Mouse (Mus musculus) heart, postnatal 4 days (tissue): Measurements from ENCODE around the gene Erg. TPM values are rescaled to one million over a fixed set of nuclear protein-coding genes. Genes with fewer than 3 reads are reported as not detected.

ENCODE experiments used
- DNase-seq: peaks from one replicate; pipeline ENCODE4 v3.0.0; 2021
- total RNA-seq, 2 experiments: library from RNA; stranded (reverse); gene quantifications; 2 replicates each; pipeline ENCODE4 v1.2.3; 2021

Gene Erg
- 10 to 100 TPM; 39.8 to 40.6 TPM for total RNA-seq

DNA sequence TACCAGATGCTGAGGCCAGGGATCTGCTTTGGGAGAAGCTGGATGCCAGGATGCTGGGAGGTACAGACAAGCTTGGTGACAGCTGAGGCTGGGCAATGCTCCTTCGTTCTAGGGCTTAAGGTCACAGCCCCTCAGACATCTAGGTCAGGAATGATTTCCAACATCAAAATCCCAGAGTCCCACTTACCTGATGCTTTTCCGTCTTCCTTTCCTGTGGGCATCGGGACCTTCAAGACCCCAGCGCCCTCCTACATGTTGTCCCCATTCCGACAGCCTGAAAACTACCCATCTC is at the start of gene Erg:
Erg (minus strand) TSS at position 283 of the 292 bp plus-strand sequence.
- DNase-seq, result no peak

GRCm38 (mm10) chr16:95631816-95632215 is 45.4 kb upstream of the Erg start:
- DNase-seq, result no peak

- DNase-seq, result no peak
Measured at GRCm38 (mm10) chr16:95623876-95624770, 37.7 kb upstream of the Erg start.

- no peak for DNase-seq
Measured at GRCm38 (mm10) chr16:95623056-95623455, 36.7 kb upstream of the Erg start.

DNA sequence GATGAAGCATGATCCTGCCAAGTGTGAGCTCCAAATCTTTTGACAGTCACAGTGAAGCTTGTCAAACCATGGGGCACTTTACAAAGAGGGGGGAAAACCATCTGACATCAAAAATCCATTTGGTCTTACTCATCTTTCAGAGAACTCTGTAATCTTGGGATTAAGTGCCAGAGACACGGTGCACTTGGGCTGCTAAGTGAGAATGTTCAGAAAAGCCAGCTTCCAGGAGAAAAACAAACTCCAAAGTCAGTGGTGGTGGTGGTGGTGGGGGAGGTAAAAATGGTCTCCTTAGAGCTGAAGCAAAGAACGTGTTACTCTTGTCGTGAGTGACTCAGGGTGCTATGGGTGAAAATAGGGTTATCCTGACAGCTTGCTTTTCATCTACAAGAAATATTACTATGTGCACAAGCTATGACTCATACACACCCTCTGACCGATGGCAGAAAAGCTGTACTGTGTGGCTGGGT is 33.5 kb upstream of the Erg start:
- DNase-seq, result no peak

DNA sequence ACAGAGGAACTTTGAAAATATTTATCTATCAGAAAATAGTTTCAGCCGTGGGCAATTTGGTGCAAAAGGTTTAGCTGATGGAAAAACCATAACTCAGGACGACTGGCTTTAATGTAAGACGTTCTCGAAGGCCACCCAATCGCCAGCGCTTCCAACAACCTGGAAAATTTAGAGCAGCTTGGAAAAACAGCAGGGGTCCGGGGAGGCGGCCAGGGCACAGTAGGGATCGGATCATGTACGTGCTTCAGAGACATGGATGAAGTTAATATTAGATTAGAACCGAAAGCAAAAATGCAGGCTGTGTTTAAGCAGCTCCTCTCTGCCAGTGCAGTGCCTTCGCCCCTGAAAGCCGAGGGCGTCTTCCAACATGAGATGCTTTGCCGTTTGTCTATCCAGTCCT is 31.8 kb upstream of the Erg start:
- no peak for DNase-seq

DNA sequence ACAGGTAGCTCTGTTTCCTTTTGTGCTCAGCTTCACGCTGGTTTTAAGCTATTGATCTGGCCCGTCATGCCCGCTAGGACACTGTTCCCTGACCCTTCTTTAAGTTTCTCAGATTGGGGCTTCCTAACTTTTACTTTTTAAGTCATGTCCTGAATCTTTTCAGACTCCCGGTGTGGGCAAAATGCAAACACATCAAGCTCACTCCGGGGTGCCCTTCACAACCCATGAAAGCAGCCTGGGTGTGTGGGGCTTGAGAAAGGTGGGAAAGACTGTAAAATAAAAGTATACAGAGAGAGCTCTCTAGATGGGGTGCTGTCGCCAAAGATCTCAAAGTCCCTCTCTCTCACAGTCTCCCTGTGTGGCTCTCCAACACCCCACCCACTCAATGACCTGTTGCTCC is 31.3 kb upstream of the Erg start:
- DNase-seq, result no peak

- DNase-seq, result peak; percentile 44
Measured at GRCm38 (mm10) chr16:95615579-95615978, 29.2 kb upstream of the Erg start.

DNA sequence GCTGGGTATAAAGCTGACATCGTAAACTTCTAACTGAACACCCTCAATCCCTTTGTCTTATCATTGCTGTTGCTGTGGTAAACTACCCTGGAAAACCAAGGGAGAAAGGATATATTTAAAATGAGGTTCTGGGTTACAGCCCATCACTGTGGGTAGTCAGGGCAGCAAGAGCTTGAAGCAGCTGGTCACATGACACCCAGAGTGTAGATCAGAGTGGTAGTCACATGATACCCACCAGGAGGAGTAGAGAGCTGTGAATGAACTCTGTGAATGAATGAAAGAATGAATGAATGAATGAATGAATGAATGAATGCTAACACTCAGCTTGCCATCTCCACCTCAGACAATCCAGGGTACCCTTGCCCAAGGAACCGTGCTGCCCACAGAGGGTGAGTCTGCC is 28.1 kb upstream of the Erg start:
- no peak for DNase-seq

DNA sequence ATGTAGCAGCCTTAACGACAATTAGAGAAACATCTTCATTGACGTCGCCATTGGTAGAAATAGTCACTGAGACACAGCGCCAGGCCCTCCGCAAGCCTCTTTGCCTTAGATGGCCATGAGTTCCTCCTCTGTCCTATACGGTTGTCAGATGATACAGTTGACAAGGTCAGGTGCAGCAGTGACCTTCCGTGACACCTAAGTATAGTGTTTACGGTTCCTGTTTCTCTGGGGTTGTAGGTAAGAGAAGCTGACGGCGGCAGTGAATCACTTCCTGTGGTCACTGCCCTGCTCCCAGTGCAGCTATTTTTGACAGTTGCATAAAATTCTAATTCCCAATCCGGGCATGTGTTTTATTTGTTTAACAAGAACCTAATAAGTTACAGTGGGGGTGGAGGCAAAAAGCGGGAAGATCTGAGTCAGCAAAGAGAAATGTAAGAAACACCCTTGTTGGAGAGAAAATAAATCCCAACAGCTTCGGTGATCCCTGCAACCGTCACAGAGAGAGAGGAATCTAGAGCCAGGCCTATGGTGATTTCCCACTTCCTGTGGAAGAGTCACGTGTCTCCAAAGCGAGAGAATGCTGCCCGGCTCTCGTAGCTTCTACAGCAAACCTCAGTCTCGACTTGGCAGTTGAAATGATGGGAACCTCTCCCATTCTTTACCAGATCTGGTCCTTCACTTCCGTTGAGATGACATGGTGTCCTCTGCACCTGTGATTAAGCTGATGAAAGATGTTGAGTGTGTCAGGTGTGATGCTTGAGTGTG is 25.8 kb upstream of the Erg start:
- no peak for DNase-seq

- DNase-seq, result no peak
Measured at GRCm38 (mm10) chr16:95608624-95609023, 22.2 kb upstream of the Erg start.

DNA sequence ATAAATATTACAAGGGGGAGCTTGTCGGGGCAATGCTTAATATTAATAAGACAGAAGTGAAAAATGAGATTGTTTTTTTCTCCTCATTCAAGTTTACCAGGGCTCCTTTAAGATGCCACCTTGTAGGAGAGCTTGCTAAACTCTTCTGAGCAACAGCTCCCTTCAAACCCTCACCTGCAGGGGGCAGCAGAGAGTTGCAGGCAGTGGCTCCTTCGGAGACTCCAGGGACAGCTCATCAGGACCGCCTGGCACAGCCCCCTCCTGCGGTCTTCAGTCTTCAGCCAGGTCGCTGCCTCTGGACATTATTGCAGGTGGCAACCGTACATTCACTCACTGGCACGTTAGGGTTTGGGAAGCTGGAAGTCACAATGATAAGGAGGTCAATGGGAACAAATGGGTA is 18.9 kb upstream of the Erg start:
- peak; percentile 87 for DNase-seq

DNA sequence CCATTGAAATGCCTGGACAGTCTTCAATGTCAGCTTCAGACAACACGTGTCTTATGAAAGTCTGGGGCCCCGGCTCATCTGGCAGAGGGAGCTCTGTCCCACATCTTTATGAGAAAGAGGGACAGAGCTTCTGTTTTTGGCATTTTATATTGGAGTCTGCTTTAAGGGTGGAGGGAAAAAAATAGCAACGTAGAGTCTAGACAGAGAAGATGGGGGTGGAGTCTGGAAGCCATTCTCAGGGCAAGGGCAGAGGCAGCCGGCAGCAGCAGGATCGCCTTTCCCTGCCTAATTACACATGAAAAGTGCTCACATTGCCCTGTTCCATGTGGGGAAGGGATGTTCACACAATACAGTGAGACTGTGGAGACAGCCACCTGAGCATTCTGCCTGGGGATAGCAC is 16.1 kb upstream of the Erg start:
- DNase-seq, result no peak

GRCm38 (mm10) chr16:95601807-95602206 is 15.4 kb upstream of the Erg start:
- no peak for DNase-seq

DNA sequence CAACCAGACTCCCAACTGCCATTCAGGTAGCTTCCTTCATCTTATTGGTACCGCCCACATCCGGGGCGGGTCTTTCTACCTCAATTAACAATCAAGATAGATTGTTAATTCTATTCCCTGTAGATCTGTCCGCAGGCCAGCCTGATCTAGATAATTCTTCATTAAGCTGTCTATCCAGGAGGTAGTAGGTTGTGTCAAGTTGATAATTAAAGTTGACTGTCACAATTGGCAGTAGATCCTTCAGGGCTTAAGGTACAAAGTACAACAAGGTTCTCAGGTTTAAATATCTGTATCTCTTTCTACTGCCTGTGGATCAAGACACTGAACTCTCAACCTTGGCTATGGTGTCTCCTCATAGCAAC is 14.8 kb upstream of the Erg start:
- no peak for DNase-seq

DNA sequence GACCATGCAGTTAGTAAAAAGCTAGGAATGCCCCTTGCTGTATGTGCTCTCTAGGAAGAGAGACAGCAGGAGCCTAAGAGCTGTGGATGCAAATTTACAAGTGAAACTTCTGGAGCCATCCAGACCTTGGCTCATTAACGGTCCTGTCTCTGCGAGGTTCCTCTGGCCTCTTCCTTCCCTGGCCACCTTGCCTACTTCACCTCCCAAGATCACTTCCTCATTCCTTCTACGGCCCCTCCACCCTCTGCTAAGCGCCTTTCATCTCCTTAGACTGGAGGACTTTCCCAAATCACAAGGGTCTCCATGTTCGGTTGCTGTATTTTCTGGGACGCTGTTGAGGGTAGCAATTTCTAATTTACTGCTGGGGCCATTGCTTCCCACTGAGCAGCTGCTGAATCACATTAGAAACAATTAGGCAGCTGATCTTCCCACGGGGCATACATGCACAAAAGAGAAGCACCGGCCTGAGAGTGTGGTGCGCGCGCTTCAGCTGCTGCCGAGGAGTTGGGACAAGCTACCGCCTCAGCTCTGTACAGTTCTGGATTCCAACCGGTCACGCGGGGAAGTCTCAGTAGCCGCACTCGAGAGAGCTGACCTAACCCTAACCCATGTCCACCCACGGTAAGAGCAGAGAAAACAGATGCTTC is 14.3 kb upstream of the Erg start:
- DNase-seq, result no peak

- no peak for DNase-seq
Measured at GRCm38 (mm10) chr16:95598930-95599329, 12.5 kb upstream of the Erg start.

DNA sequence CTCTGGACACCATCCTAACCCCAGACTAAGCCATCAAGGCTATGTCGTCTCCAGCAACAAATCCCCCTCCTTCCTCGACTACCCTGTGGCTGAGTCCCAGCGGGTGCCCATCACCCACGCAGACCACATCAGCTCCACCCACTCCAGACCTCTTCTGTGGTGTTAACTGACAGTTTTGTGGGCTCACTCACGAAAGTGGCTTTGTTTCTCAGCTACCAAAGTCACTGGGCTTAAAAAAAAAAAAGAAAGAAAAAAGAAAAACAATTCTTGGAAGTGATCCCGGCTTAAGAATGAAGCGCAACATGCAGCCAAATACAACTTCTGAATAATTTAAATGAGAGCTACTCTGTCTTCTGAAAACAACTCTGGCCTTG is 11.2 kb upstream of the Erg start:
- no peak for DNase-seq

- no peak for DNase-seq
Measured at GRCm38 (mm10) chr16:95596884-95597577, 10.6 kb upstream of the Erg start.

- DNase-seq, result no peak
Measured at GRCm38 (mm10) chr16:95588849-95589248, 2.5 kb upstream of the Erg start.

DNA sequence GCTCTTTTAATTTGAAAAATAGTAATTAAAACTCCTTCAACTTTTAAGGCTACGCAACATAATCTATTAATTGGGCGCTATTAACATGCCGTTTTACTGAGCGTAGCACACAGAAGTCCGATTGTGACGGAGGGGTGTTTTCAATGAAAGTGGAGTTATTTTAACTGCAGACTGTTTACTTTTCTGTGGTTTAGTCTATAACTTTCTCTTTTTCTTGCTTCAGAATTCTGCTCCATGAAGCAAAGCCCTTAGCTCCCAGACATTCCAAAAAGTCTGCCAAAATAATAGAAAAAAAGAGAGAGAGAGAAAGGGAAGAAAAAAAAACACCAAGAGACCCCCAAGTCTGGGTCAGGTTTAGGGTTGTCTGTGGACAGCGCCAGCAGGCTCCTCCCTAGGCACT is 333 bp upstream of the Erg start:
- DNase-seq, result no peak

DNA sequence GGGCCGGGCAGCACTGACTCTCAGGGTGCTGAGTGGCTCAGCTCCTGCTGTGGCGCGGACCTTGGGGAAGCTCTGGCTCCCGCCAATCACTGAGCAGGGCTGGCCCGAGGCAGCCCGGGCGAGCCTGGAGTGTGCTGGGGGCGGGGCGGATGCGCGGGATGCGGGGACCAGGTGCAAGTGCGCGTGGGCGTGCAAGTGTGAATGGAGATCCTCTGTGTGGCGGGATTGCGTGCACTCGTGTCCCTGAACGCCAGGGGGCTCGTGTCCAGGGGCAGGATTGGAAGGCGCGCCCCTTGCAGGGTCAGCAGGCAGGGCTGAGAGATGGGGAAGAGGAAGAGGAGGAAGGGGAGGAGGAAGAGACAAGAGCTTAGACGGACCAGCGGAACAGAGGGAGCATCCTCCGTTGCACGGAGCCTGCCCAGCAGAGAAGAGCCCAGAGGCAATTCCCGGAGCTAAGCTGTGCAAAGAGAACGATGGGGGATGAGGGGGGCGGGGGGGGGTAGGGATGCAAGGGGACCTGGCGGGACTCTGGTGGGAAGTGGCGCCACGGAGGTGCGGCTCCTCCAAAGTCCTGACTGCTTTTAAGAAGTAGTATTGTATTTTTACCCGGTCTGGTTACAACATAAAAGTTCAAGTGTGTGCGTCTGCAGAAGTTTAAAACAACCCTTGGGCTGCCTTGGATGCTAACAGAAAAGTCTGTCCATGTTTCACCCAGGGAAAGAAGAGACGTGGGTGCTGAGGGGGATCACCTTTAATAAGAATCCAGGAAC is 667 bp downstream of the Erg start:
- DNase-seq, result peak; percentile 49
